Mouse (Mus musculus) kidney, adult 8-10 months (tissue): ENCODE measurements around the gene Inafm2.

Source experiments
- DNase-seq, 2 experiments: peaks; one replicate each; pipeline ENCODE4 v3.0.0; 2022

The Inafm2 gene

DNA sequence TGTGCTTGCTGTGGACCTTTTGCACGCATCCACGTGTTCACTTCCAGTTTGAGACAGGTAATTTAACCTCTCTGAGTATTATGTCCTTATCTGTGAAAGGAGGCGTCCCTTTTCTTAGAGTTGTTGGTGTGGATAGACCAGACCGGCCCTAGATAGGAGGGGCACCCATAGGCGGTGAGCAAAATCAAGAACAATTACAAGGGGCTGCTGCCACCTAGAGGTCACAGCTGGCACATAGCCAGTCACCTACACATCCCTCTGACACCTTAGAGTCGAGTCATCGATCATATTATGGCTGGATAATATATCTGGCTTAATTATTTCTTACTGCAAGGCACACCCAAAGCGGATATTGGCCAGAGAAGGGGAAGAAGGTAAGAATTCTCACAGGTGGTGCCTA, 14.3 kb downstream of the Inafm2 start:
- DNase-seq, result peak; percentile 43 to 62

DNA sequence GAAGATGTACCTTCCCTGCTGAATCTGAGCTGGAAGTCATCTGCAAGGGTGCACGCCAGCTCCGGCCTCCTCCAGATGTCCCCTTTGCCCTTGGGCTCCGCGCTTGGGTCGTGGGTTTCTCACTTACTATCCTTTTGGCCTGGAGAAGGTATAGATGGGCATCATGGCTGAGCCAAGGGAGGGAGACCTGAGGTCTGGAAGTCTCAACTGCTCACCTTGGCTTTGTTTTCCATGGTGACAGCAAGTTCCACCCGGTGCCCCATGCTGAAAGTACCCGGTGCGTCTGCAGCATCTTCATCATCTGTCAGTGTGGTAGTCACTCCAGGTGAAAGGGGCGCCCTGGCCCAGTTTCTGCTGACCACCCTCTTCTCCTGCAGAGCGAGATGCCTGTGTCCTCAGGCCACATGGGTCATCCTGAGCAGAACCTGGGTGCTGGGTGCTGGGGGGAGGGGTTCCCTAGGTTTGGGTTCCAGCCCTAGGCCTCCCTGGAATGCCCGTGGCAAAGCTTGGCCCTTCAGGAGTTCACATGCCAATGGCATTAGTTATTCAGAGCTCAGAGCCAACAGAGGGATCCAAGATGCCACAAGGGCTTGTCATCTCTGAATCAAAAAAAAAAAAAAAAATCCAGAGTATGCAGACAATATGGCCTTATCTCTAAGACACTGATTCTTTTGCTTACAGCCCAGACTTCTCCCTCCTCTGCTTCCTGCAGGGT, 14.9 kb downstream of the Inafm2 start:
- no peak for DNase-seq

DNA sequence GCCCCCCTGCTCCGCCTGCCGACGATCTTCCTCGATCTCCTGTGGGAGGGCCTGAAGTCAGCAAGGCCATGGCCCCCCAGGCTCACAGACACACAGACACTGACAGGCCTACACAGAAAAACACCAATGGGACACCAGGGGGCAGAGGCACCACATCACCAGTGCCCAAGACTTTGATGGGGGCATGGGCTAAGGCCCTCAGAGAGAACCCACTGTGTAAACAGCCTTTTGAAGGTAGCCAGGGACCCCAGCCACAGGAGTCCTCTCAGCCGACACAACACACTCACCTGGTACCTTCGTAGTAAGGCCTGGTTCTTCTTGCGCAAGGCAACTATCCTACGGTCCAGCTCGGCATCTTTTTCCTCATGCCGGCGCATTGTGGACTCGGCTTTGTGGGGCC, 15.8 kb downstream of the Inafm2 start:
- DNase-seq, result no peak

DNA sequence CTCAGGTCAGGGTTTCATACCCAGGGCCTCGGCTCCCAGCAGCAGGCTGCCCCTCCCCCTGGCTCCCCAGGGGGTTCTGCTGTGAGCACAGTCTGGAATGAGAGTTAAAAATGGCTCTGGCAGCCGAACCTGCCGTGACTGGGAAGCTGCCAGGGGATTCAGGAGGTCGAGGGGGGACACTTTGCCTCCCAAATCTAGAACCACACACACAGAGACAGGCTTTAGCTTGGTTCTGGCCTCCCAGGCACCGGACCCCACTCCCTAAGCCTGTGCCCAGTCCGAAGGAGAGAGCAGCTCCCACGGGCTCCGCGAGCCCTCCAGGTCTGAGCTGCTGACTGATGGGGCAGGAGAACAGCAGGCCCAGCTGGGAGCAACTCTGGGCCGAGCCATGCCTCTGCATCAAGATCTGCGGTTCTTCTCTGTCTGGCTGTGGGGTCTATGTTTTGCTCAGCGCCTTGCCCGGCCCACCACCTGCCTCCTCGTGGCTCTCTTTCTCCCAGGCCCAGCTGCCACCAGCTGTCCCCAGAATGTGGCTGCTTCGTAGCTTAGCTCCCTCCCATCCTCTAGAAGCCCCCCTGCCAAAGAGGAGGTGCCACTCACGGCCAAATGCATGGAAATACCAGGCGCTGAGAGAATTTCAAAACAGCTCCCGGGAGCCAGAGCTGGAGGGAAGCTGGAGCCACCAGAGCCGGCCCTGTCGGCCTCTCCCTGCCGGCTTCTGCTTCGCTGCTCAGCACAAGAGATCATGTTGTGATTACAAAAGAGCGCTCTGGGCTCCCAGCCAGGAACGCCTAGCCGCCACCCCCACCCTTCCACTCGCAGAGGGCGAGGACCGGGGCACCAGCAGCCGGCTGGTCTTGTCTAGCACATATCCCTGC, 16.6 kb downstream of the Inafm2 start, which contains the start of gene Ccdc9b:
TSS of gene Ccdc9b (minus strand) at position 756 of the 878 bp plus-strand sequence.
- peak; percentile 94 to 96 for DNase-seq

DNA sequence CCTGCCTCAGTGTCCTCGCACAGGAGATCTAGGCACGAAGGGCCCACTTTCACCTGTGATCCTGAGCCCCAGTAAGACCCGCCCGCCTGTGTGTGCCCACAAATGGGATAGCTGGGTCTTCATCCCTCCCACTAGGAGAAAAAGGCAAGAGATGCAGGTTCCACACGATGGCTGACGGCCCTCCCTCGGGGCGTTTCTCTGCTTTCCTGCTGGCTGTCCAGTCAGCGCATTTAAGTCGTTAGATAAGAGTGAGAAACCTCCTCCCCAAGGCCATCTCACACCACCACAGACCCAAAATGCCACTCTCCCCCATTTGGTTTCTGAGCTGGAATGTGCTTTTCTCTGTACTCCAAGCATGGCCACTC, 17.2 kb downstream of the Inafm2 start:
- DNase-seq, result no peak

DNA sequence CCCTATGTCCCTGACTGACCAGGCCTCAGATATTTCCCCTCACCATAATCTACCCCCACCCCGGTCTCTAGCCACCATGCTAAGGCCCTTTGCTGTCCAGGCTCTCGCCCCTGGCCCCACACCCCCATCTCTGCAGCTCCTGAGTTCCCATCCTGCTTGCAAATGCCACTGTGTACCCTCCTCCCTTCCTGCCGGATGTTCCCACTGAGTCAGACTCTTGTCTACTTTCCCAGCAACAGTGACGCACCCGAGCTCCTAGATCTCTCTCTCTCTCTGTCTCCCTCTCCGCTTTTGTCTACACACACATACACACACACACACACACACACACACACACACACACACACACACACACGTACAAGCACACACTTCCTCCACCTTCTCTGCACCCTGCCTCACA, 17.9 kb downstream of the Inafm2 start:
- DNase-seq, result no peak

DNA sequence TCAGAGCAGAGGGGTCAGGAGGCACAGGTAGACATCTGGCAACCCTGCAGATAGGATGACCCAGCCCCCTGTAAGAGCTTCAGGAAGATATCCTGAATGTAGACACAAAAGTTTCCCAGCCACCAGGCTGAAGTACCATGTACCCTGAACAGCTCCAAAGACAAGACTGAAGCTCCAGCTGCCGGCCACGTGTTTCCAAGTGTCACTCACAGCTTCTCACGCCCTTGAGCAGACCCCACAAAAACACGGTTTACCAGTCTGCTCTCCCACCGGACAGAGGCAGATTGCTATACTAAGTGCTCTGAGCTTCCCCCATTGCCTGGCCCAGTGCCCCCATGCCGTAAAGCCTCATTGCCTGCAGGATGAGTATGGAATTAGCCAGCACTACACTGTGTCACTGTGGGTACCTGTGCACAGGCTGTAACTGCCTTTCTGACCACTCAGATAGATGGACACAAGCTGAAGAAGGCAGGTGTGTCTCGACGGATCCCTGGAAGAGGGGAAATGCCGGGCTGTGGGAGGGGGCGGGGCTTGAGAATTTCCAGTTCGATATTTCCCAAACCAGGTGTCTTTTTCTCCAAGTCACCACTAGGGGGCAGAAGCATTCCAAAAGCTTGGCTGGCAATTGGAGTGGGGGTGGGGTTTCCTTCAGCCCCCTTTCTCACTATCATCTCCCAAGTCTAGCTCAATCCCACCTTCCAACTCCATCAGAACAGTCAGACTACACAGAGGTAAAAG, 18.7 kb downstream of the Inafm2 start:
- peak; percentile 44 to 50 for DNase-seq

DNA sequence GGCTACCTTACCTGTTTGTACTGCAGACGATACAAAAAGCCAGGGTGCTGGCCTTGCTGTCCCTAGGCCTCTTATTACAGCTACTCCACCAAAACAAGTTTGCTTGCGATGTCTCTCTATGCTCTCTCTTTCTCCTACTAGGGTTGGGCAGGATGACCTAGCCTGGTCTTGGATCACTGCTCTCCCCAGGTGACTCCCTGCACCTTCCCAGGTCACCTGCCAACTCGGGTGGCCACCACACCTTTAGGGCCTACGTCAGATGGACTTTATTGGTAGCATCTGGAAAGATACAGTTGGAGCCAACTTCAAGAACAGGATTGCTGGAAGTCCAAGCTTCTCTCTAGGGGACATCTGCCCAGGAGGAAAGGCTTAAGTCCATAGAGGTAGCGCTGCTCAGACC, 19.3 kb downstream of the Inafm2 start:
- no peak for DNase-seq

DNA sequence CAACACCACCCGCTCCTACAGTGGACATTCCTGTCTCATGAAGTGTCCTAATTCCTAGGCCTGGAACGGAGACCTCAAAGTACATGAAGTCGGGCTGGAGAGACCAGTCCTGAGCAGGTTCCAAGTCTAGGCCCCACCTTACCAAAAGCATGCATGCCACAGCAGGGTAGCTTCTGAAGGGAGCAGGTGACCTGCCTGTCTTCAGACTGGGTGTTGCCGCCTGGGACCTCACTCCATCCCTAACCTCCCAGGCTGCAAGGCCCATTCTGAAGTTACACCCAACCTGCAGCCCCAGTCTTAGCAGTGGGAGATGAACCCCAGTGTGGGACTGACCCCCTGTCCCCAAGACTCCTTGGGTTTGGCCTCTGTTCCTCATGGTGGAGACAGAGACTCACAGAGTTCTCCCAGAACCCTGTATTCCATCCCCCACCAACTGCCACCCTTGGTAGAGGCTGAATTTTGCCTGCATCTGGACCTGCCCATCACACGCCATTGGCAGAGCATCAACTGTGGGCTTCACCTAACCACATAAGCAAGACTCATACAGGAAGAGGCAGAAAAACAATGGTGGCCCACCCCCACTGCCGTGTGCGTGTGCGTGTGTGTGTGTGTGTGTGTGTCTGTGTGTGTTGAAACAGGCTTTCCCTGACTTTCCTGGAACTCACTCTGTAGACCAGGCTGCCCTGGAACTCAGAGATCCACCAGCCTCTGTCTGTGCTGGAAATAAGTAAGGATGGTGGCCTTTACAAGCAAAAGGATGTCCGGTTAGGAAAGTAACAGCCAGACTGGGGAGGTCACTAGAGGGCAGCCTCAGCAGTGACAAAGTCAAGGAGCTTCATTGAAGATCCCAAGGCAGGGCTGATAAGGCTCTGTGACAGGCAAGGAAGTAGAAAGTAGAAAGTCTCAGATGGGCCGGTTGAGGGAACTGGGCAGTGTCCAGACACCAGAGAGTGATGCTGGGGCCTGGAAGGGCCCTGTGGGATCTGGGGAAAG, 20.8 kb downstream of the Inafm2 start:
- DNase-seq, result no peak

DNA sequence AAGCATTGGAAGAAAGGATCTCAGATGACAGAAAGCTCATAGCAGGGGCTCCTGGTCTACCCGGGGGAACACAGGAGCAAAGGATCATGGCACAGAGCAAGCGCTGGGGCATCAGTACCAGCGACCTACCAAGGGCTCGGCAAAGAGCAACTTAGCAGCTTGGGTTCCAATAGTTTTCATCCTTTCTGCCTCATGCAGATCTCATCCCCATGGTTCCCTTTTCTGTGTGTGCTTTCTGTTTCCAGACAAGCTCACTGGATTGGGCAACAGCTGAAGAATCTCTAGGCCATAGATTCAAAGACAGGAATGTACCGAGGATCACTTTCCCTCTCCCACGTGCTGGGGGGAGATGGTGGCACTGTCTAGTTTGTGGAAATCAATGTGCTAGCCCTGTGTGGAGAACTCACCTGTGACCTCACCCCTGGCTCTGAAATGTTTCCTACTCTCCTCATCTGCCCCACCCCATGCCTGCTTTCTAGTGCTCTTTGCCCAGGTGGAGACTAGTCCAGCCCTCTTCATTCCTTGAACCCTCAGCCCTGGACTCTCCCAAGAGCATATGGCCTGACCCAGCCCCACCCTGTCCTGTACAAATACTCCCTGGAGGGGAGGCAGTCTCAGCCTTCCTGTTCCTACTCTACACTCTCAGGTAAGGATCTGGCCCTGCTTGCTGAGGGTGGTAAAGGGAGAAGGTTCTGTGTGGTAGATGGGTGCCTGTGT, 26.8 kb downstream of the Inafm2 start, which contains the start of gene Phgr1:
TSS of gene Phgr1 (plus strand) at position 612 of the 717 bp plus-strand sequence.
- no peak for DNase-seq

DNA sequence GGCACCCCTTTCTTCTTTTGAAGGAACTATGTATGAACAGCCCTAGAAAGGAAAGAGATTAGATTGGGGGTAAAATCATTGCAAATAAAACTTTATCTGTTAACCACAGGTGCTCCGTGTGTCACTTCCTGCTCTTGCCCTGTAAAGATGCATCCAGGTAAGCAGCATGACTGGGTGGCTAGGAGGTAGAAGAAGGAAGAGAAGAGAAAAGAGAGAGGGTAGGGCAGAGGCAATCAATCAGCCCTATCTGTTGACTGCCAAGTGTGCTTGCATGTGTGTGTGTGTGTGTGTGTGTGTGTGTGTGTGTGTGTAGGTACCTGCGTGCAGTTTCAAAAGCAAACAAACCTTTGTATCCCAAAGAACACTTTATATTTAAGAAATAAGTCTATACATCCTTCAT, 29.0 kb downstream of the Inafm2 start:
- no peak for DNase-seq

DNA sequence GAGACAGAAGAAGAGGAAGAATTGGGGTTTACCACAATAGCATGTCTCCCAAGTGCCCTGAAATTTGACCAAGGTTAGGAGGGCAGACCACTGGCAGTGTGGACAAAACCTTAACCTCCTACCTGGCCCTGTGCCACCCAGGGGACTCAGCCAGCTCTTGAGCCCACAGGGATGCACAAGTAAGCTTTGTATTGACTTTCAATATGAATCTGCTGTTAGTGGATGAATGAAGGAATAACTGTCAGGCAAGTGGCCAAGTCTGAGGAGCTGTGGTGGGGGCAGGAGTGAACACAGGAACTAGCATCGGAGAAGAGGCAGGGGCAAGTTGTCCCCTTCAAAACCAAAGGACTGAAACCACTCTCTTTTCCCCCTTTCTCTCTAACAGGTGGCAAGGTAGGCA, 29.8 kb downstream of the Inafm2 start:
- no peak for DNase-seq

DNA sequence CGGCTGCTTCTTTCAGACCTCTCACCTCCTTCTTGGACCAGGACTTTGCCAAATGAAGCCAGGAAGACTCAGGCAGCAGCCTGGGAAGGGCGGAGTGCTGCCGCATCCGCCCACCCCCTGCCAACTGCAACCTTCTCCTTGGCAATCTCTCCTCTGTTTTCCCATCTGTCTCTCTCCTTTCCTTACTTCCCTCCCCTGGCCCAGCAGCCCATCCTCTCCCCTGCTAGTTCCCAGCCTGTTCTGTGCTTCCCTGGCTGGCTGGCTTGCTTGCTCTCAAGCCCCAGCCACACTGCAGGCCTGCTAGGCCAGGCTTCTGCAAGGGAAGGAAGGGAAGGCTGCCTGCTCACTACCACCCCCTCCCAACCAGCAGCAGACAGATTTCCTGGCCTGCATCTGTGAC, 30.3 kb downstream of the Inafm2 start:
- no peak for DNase-seq

DNA sequence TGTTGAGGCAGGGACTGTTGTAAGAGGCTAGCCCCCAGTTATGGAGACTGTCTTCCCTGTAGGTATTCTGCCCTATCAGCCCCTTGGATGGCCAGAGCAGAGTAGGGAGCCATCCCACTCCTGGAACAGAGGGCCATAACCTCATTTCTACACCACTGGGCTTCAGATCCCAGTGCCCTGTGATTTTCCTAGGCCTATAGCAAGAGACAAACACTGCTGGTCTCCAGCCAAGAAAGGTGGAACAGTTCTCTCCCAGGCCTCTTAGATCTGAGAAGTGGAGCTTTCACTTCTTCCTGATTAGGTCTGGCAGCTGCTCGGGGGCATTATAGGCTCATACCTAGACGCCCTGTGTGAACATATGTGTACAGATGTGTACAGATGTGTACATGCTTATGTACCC, 30.7 kb downstream of the Inafm2 start:
- DNase-seq, result no peak

DNA sequence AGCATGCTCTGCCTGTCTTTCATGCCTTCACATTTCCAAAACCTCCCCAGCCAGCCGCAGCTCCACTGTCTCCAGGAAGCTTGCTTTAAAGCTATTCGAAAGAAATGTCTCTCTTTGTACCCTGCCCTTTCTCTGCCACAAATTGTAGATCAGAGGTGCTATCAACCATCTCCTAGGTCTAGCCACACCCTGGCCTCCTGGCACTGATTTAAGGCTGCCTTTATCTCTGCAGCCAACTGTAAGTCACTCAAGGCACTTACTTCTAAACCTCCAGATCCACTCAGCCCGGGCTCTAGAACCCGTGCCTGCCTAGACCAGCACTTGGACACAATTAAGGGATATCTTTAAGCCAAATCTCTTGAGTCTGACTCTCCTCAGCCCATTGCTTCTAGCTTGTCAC, 32.9 kb downstream of the Inafm2 start:
- no peak for DNase-seq

DNA sequence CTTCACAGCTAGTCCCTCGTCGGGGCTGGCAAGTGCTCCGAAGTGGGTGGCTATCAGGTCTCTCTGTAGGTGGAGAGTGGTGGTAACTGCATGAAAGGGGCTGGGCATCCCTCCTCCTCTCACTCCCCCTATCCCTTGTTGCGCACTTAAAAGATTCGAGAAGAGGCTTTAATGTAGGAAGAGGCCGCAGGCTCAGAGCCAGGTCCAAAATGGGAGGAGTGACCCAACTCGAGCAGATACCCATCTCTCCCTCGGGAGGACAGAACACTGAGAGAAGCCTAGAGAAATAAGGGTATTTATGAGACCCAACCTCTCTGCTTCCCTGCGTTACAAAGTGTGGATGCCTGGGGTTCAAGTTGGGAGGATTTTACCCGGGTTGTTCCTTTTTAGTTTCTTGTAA, 33.5 kb downstream of the Inafm2 start:
- no peak for DNase-seq

DNA sequence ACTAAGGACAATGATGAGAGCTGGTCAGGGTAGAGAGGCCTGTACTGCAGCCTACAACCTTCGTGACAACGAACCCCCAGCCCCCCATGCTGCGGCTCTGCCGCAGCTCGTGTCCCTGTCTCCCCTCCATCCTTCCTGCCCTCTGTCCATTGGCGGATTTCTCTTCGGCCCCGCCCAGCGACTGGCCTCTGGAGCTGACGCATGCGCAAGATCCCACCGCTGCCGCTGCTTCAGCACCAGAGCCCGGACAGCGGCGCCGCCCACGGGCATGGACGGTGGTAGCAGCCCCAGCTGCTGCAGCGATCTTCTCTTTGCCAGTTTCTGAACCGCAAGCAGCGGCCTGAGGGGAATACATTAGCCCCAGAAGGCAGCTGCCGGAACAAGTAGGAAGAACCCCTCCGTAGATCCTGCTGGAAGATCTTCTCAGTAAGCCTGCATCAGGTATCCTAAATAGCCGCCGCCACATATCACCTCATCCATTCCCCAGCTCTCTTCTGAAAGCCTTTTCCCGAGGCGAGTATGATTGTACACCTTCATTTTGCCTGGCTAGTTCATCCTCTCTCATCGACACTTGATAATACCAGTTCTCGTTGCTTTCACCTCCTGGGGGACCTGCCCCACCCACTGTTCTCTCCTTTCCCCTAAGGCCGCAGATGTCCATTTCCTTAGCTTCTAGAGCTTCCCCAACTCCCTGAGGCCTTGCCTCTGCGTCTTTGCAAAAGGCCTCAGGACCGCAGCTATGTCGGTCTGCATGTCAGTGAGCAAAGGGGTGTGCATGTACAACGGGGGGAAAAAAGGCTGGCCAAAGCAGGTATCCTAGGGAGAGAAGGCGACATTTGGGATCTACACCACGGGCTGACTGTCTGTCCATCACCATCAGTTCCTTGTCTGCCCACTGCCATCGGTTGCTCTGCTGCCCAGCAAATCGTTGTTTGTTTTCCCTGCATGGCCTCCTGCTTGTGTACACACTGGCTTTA, 34.2 kb downstream of the Inafm2 start, which contains the start of gene Disp2:
TSS of gene Disp2 (plus strand) at position 216 of the 977 bp plus-strand sequence.
- DNase-seq, result peak; percentile 90 to 94

DNA sequence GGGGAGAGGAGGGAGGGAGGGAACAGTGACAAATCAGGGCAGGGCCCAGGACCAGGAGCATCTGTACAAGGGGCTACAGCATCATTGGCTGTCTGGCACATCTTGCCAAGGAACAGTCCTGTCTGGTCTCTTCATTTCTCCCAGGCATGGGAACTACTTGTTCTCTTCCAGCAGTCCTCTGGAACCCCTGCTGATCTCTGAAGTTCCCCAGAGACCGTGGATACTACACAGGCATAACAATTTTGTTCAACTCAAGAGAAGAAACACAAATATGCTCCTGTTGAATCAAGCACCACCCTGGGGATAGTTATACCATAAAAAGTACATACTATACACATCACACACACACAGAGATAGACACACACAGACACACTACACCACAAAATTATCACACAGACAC, 35.6 kb downstream of the Inafm2 start:
- DNase-seq, result no peak

DNA sequence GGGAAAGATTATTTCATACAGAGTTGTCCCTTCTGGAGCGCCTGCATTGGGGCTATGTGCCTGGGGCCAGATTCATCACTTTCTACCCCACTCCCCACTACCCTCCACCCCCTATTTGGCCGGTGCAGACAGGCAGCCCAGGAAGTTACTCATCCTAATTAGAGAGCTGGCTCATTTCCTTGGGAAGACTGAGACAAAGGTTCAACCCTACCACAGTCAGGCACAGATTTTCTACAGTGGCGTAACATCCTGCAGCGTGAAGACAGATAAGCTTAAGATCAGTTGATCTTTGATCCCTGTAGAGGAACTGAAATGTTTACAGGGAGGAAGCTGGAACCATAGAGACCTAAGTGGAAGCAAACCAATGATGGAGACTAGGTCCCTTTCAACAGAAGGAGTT, 36.7 kb downstream of the Inafm2 start:
- no peak for DNase-seq

DNA sequence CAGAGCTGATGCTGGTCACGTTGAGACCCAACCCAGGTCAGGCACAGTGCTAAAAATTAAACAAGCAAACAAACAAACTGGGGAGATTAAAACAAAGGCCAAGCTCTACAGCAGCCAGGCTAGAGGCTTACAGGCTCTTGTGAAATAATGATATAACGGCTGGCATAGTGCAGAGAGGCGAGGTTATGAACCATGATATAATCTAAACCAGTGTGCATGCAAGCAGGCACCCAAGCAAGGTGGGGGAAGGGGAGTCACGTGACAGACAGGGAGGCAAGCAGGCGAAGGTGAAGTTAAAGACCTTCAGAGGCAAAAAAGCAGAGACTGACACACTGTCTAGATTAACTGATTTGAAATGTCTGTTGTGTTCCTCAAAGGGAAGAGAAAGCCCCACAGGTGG, 37.5 kb downstream of the Inafm2 start:
- no peak for DNase-seq
